Mouse (Mus musculus): ENCODE results near the gene Zbtb42. TPM values are rescaled to one million over a fixed set of nuclear protein-coding genes. Genes with fewer than 3 reads are reported as not detected.

The Zbtb42 gene
- polyA plus RNA-seq, 1 experiment from 2014 or later: 1.6 TPM

GRCm38 (mm10) chr12:112688458-112688857 lies 9.8 kb downstream of the Zbtb42 start:
- H3K27me3 ChIP-seq (ENCODE audit: insufficient read depth, low read length): no peaks in the 10 kb centered on the region
- 0 out of 2 replicates have a peak overlapping the region, but pooled peaks have one; percentile 2 for H3K4me3 ChIP-seq (ENCODE audit: low read depth, low read length)
- no peak for TF ChIP-seq CTCF (IDR thresholded peaks at IDR 0.05; ENCODE audit: low read depth)
- TF ChIP-seq EP300 (IDR thresholded peaks at IDR 0.05; ENCODE audit: low read depth): no peak
- WGBS (ENCODE audit: insufficient replicate concordance): 13% methylated on average over 15 of the region's 15 CpGs
- no peaks in the 10 kb centered on the region; the same call in 1 of the 2 replicates for H3K36me3 ChIP-seq (replicated peaks; ENCODE audit: insufficient read depth, low read length)
- 0 out of 2 replicates have a peak overlapping the region, but pooled peaks have one; percentile 34 for H3K9ac ChIP-seq (replicated peaks)
- H3K4me1 ChIP-seq (ENCODE audit: insufficient read depth): peaks cover 8% of the 10 kb centered on the region
- H3K27ac ChIP-seq (ENCODE audit: low read depth): peak overlapping the region; percentile 44; the same call in 1 of the 2 replicates
- ATAC-seq (no peak), DNase-seq (peak; percentile 39)
- peak overlapping the region; percentile 33; the same call in 1 of the 2 replicates for H3K4me2 ChIP-seq (ENCODE audit: low read depth, low read length)
- no peaks in the 10 kb centered on the region for H3K9me3 ChIP-seq (ENCODE audit: low read length)

- Histone ChIP-seq H3K36me3 (replicated peaks; ENCODE audit: insufficient read depth, low read length) (no peaks in the 10 kb centered on the region; the same call in 1 of the 2 replicates), H3K4me2 (ENCODE audit: low read depth, low read length) (peak overlapping the region; percentile 86), H3K4me1 (ENCODE audit: insufficient read depth) (peaks cover 14% of the 10 kb centered on the region), H3K4me3 (ENCODE audit: low read depth, low read length) (peak overlapping the region; percentile 65), H3K27ac (ENCODE audit: low read depth) (peak overlapping the region; percentile 79), H3K9ac (replicated peaks) (peak overlapping the region; percentile 84), H3K27me3 (ENCODE audit: insufficient read depth, low read length) (0 out of 2 replicates have a peak, but pooled peaks cover 3% of the 10 kb centered on the region), H3K9me3 (ENCODE audit: low read length) (no peaks in the 10 kb centered on the region)
- DNase-seq: peak; percentile 93
- TF ChIP-seq EP300 (IDR thresholded peaks at IDR 0.05; ENCODE audit: low read depth) (no peak), CTCF (IDR thresholded peaks at IDR 0.05; ENCODE audit: low read depth) (no peak)
- 2% methylated on average over 54 of the region's 54 CpGs for WGBS (ENCODE audit: insufficient replicate concordance)
- peak; percentile 98 for ATAC-seq
Measured at GRCm38 (mm10) chr12:112693185-112694126, 14.8 kb downstream of the Zbtb42 start.

GRCm38 (mm10) chr12:112694127-112694475 lies 15.5 kb downstream of the Zbtb42 start:
- ATAC-seq (no peak), DNase-seq (no peak)
- 0 out of 2 replicates have a peak, but pooled peaks cover 3% of the 10 kb centered on the region for H3K27me3 ChIP-seq (ENCODE audit: insufficient read depth, low read length)
- peak overlapping the region; percentile 79; the same call in 1 of the 2 replicates for H3K27ac ChIP-seq (ENCODE audit: low read depth)
- WGBS (ENCODE audit: insufficient replicate concordance): 78% methylated on average over 10 of the region's 10 CpGs
- H3K4me2 ChIP-seq (ENCODE audit: low read depth, low read length): peak overlapping the region; percentile 86
- H3K9me3 ChIP-seq (ENCODE audit: low read length): no peaks in the 10 kb centered on the region
- H3K36me3 ChIP-seq (replicated peaks; ENCODE audit: insufficient read depth, low read length): no peaks in the 10 kb centered on the region; the same call in 1 of the 2 replicates
- H3K4me1 ChIP-seq (ENCODE audit: insufficient read depth): peaks cover 14% of the 10 kb centered on the region
- H3K4me3 ChIP-seq (ENCODE audit: low read depth, low read length): peak overlapping the region; percentile 65
- H3K9ac ChIP-seq (replicated peaks): peak overlapping the region; percentile 84; the same call in 1 of the 2 replicates
- no peak for TF ChIP-seq EP300 (IDR thresholded peaks at IDR 0.05; ENCODE audit: low read depth)
- TF ChIP-seq CTCF (IDR thresholded peaks at IDR 0.05; ENCODE audit: low read depth): no peak

GRCm38 (mm10) chr12:112696806-112697425 lies 18.3 kb downstream of the Zbtb42 start:
- no peak overlapping the region for H3K9ac ChIP-seq (replicated peaks)
- WGBS (ENCODE audit: insufficient replicate concordance): 60% methylated on average over 3 of the region's 3 CpGs
- no peak for DNase-seq
- H3K4me2 ChIP-seq (ENCODE audit: low read depth, low read length): no peak overlapping the region
- no peaks in the 10 kb centered on the region for H3K36me3 ChIP-seq (replicated peaks; ENCODE audit: insufficient read depth, low read length)
- TF ChIP-seq CTCF (IDR thresholded peaks at IDR 0.05; ENCODE audit: low read depth): no peak
- TF ChIP-seq EP300 (IDR thresholded peaks at IDR 0.05; ENCODE audit: low read depth): no peak
- H3K4me3 ChIP-seq (ENCODE audit: low read depth, low read length): no peak overlapping the region
- peaks cover 14% of the 10 kb centered on the region for H3K4me1 ChIP-seq (ENCODE audit: insufficient read depth)
- ATAC-seq: no peak
- H3K27me3 ChIP-seq (ENCODE audit: insufficient read depth, low read length): peaks cover 15% of the 10 kb centered on the region
- no peak overlapping the region for H3K27ac ChIP-seq (ENCODE audit: low read depth)
- no peaks in the 10 kb centered on the region for H3K9me3 ChIP-seq (ENCODE audit: low read length)

GRCm38 (mm10) chr12:112700522-112700921 lies 21.9 kb downstream of the Zbtb42 start:
- ATAC-seq (no peak), DNase-seq (no peak)
- Histone ChIP-seq H3K4me2 (ENCODE audit: low read depth, low read length) (0 out of 2 replicates have a peak overlapping the region, but pooled peaks have one; percentile 2), H3K27me3 (ENCODE audit: insufficient read depth, low read length) (peaks cover 19% of the 10 kb centered on the region), H3K36me3 (replicated peaks; ENCODE audit: insufficient read depth, low read length) (no peaks in the 10 kb centered on the region), H3K9ac (replicated peaks) (no peak overlapping the region), H3K4me1 (ENCODE audit: insufficient read depth) (no peaks in the 10 kb centered on the region), H3K27ac (ENCODE audit: low read depth) (no peak overlapping the region), H3K4me3 (ENCODE audit: low read depth, low read length) (no peak overlapping the region), H3K9me3 (ENCODE audit: low read length) (no peaks in the 10 kb centered on the region)
- no peak for TF ChIP-seq CTCF (IDR thresholded peaks at IDR 0.05; ENCODE audit: low read depth)
- no peak for TF ChIP-seq EP300 (IDR thresholded peaks at IDR 0.05; ENCODE audit: low read depth)
- WGBS (ENCODE audit: insufficient replicate concordance): 17% methylated on average over 15 of the region's 15 CpGs

All from liver, postnatal 0 days (tissue).